Mouse (Mus musculus) midbrain, postnatal 0 days (tissue): Measurements from ENCODE around the gene Tbc1d17. TPM values are rescaled to one million over a fixed set of nuclear protein-coding genes. Genes with fewer than 3 reads are reported as not detected.

Source experiments
- ATAC-seq: fragments of 200-750 bp; cut with Nextera tagmentation; 2 replicates; pipeline ENCODE4 v1.8.0; 2017; ENCODE audit warnings: moderate number of reproducible peaks, mild to moderate bottlenecking, moderate TSS enrichment, moderate library complexity; ENCODE audit not compliant: low FRiP score
- DNase-seq: peaks from one replicate; pipeline ENCODE4 v3.0.0-alpha.2; 2015; ENCODE audit warnings: low spot score
- H3K27ac ChIP-seq: fragments of 300-500 bp; sonication (generic); 2 replicates; pipeline ENCODE4 v1.5.1; 2014; ENCODE audit warnings: low read depth, mild to moderate bottlenecking, low read length, mixed read lengths
- H3K27me3 ChIP-seq: fragments of 300-500 bp; sonication (generic); 2 replicates; pipeline ENCODE4 v1.6.1; 2014; ENCODE audit warnings: low read length, control low read depth, mixed read lengths; ENCODE audit not compliant: insufficient read depth
- H3K36me3 ChIP-seq: fragments of 300-500 bp; sonication (generic); 2 replicates; pipeline ENCODE4 v1.6.1; 2014; ENCODE audit warnings: low read length, control low read depth, mixed read lengths; ENCODE audit not compliant: insufficient read depth
- H3K4me1 ChIP-seq: fragments of 300-500 bp; sonication (generic); 2 replicates; pipeline ENCODE4 v1.6.1; 2014; ENCODE audit warnings: mild to moderate bottlenecking, control low read depth, antibody characterized with exemption, low read length, mixed read lengths; ENCODE audit not compliant: insufficient read depth
- H3K4me2 ChIP-seq: fragments of 300-500 bp; sonication (generic); 2 replicates; pipeline ENCODE4 v1.6.1; 2014; ENCODE audit warnings: low read depth, mild to moderate bottlenecking, low read length, mixed read lengths; ENCODE audit not compliant: poor library complexity, severe bottlenecking
- H3K4me3 ChIP-seq: fragments of 300-500 bp; sonication (generic); 2 replicates; pipeline ENCODE4 v1.5.1; 2014; ENCODE audit warnings: low read depth, mild to moderate bottlenecking, low read length, moderate library complexity
- H3K9ac ChIP-seq: fragments of 300-500 bp; sonication (generic); replicated peaks from 2 replicates; pipeline ENCODE4 v1.6.1; 2014; ENCODE audit warnings: mild to moderate bottlenecking, low read length, moderate library complexity, mixed read lengths; ENCODE audit not compliant: poor library complexity, severe bottlenecking
- H3K9me3 ChIP-seq: fragments of 300-500 bp; sonication (generic); 2 replicates; pipeline ENCODE4 v1.6.1; 2016; ENCODE audit warnings: low read length, control low read depth
- CTCF ChIP-seq: IDR thresholded peaks from 2 replicates; pipeline ENCODE4 v1.5.1; 2016; ENCODE audit warnings: antibody characterized with exemption, mild to moderate bottlenecking
- WGBS: fragments of 180-500 bp; shearing (Covaris S2); extraction: QIAGEN DNeasy Blood & Tissue Kit; methylation state at CpG from one replicate; pipeline ENCODE4 v1.1.7; 2014; 5-methylcytosine and 5-hydroxymethylcytosine counted together
- polyA plus RNA-seq: library from polyadenylated mRNA; unstranded; fragments of >200 nt; fragmentation: Nextera tagmentation; extraction: Ambion mirVana; gene quantifications from 2 replicates; pipeline ENCODE4 v1.2.1, GENCODE M21; 2015
- total RNA-seq: library from RNA; depleted of rRNA; stranded (reverse); fragments of >200 nt; gene quantifications from 2 replicates; pipeline ENCODE4 v1.2.3, GENCODE M21; 2014

The Tbc1d17 gene
- total and polyA plus RNA-seq, 2 experiments from 2014 or later = 79.7 to 115 TPM

DNA sequence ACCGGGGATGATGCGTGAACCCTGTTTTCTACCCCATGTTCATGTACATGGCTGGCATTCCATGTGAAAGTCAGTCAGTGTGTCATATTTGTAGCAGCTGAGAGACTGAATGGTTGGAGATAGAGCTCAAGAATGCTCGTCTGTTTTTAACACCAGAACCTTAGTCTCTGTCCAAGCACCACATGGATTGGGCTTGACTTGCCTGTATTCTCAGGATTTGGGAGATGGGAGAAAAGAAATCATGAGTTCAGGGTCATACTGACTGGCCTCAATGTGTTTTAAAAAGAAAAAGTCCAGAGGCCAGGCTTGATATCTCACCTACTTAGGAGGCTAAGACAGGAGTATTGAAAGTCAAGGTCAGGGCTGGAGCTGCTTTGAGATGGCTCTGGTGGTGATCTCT, 31.4 kb downstream of the Tbc1d17 start:
- TF ChIP-seq CTCF = no peak
- 23% methylated on average over 3 of the region's 3 CpGs for WGBS
- Histone ChIP-seq H3K27me3 (no peaks in the 10 kb centered on the region), H3K4me1 (peaks cover 18% of the 10 kb centered on the region), H3K4me3 (peak overlapping the region; percentile 78), H3K9me3 (no peaks in the 10 kb centered on the region), H3K36me3 (no peaks in the 10 kb centered on the region), H3K27ac (0 out of 2 replicates have a peak overlapping the region, but pooled peaks have one; percentile 87), H3K9ac (peak overlapping the region; percentile 86), H3K4me2 (peak overlapping the region; percentile 79)
- DNase-seq (no peak), ATAC-seq (no peak)

DNA sequence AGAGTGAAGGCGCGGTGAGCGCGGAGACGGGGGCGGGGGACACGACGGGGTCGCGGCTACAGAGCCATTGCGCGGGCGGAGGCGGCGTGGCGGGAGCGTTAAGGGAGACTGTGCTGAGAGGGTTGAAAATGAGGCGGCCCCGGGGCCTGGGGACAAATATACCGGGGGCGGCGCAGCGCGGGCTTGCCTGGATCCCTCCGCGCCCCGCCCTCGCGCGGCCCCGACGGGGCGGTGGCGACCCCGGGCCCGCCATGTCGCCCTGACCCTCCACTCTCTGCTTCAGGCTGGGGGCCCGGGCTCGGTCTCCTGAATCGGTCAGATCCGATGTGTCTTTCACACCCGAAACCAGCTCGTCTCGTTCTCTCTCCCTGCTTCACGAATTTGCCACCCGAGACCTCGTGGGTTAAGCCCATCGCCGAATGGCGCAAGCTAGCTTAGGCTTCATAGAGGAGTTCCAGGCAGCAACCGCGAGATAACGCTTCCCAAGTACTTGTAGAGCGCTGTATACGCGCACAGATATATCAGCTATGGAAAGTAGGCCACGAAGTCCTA, 32.3 kb downstream of the Tbc1d17 start, which contains the start of gene Atf5:
Gene Atf5 (minus strand): TSS at position 189 of the 552 bp plus-strand sequence.
- no peaks in the 10 kb centered on the region for H3K36me3 ChIP-seq
- H3K4me3 ChIP-seq = peak within 1 kb of the TSS; percentile 78
- peak within 1 kb of the TSS; percentile 79 for H3K4me2 ChIP-seq
- WGBS = 1% methylated on average over 31 of the region's 57 CpGs
- DNase-seq = peak; percentile 54
- peak; percentile 53 for ATAC-seq
- no peaks in the 10 kb centered on the region for H3K9me3 ChIP-seq
- TF ChIP-seq CTCF = no peak
- H3K4me1 ChIP-seq = peaks cover 18% of the 10 kb centered on the region
- H3K27ac ChIP-seq = peak within 1 kb of the TSS; percentile 87
- no peaks in the 10 kb centered on the region for H3K27me3 ChIP-seq
- H3K9ac ChIP-seq = peak within 1 kb of the TSS; percentile 86

DNA sequence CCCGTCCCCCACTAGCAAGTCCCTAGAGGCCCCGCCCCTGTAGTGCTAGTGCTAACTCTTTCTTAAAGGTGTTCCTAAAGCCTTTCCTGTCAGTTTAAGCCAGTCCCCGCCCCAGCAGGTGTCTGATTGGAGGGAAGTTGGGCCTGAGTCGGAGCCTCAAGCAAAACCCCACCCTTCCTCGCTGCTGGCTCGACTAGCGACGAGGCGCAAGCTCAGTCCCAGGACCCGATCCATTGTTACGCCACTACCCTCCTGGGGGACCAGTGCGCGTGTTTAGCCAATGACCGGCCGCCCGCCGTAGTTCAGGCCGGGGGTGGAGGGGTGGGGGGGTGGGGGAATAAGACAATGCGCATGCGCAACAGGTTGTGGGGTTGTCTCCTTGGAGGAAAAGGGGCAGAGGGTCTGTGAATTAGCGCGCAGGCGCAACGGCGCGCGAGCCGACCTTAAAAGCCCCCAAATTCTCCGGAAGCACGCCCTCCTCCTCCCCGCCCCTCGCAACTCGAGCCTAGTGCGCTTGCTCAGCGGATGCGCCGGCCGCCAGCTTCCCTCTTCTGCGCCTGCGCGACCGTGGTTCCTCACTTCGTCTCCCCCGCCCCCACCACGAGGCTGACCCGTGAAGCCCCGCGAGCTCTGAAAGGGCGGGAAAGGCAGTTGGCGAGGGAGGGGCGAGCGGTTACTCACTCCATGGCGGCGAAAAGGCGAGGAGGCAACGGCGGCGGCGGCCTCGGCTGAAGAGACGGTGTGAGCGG, 33.0 kb downstream of the Tbc1d17 start, which contains the start of the genes Nup62 and Il4i1:
Gene Nup62 (plus strand): TSS at position 368 of the 749 bp plus-strand sequence.
Gene Il4i1 (plus strand): TSS at position 667 of the 749 bp plus-strand sequence.
- peak; percentile 99 for DNase-seq
- Histone ChIP-seq H3K9ac (peak within 1 kb of the TSS; percentile 86), H3K36me3 (no peaks in the 10 kb centered on the region), H3K4me3 (peak within 1 kb of the TSS; percentile 78), H3K4me2 (peak within 1 kb of the TSS; percentile 79), H3K27me3 (no peaks in the 10 kb centered on the region), H3K9me3 (no peaks in the 10 kb centered on the region), H3K27ac (peak within 1 kb of the TSS; percentile 87), H3K4me1 (peaks cover 18% of the 10 kb centered on the region)
- no peak; the same call in 1 of the 2 replicates for TF ChIP-seq CTCF
- ATAC-seq = peak; percentile 90
- WGBS = under 1% methylated on average over 58 of the region's 62 CpGs

DNA sequence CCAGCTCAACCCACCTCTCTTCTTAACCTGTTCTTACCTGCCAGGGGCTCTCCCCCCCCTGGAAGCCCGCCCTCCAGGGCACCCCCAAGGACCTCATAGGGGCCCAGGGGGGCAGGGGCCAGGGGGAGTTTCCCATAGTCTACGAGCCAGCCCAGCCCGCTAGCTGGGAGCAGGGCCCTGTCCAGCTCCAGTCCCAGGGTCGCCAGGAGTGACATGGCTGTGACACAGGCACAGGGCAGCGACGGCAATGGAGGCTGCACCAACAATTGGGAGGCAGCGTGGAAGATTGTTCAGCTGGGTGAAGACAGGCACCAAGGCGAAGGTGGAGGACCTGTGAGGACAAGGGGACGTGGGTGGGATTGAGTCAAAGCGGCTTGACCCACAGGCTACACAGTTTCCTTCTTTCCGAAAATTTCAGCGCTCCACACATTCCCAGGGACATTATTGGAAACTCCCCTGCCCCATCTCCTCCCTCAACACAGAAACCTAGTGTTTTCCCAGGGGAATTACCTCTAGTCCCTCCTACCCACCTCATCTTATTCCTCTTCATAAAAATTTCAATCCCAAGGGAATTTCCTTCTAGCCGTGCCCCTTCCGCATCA, 33.8 kb downstream of the Tbc1d17 start:
- Histone ChIP-seq H3K9ac (no peak overlapping the region), H3K4me3 (peak overlapping the region; percentile 78), H3K9me3 (no peaks in the 10 kb centered on the region), H3K36me3 (no peaks in the 10 kb centered on the region), H3K4me1 (peaks cover 18% of the 10 kb centered on the region), H3K4me2 (peak overlapping the region; percentile 79), H3K27me3 (no peaks in the 10 kb centered on the region), H3K27ac (peak overlapping the region; percentile 47; the same call in 1 of the 2 replicates)
- ATAC-seq = no peak
- TF ChIP-seq CTCF = no peak
- DNase-seq = no peak
- 29% methylated on average over 14 of the region's 14 CpGs for WGBS

GRCm38 (mm10) chr7:44814423-44814822, 34.5 kb downstream of the Tbc1d17 start:
- WGBS = 97% methylated on average over 4 of the region's 4 CpGs
- ATAC-seq = no peak

More at GRCm38 (mm10) chr7:44814423-44814822, 34.5 kb downstream of the Tbc1d17 start:
- Histone ChIP-seq H3K27me3 (no peaks in the 10 kb centered on the region), H3K9me3 (no peaks in the 10 kb centered on the region), H3K27ac (no peak overlapping the region), H3K4me1 (peaks cover 18% of the 10 kb centered on the region), H3K36me3 (no peaks in the 10 kb centered on the region), H3K4me3 (no peak overlapping the region), H3K9ac (no peak overlapping the region), H3K4me2 (no peak overlapping the region)
- DNase-seq = no peak
- no peak for TF ChIP-seq CTCF
